Mouse (Mus musculus) Muller cell, postnatal 12 days (primary cell): ENCODE data around the gene Tspan5.
A peak's percentile ranks its signal among the peaks of the same experiment; 100 is the strongest.

ENCODE experiments used
- DNase-seq: peaks from one replicate; pipeline ENCODE4 v3.0.0-alpha.2; 2015; ENCODE audit errors: inconsistent ontology term

The Tspan5 gene

DNA sequence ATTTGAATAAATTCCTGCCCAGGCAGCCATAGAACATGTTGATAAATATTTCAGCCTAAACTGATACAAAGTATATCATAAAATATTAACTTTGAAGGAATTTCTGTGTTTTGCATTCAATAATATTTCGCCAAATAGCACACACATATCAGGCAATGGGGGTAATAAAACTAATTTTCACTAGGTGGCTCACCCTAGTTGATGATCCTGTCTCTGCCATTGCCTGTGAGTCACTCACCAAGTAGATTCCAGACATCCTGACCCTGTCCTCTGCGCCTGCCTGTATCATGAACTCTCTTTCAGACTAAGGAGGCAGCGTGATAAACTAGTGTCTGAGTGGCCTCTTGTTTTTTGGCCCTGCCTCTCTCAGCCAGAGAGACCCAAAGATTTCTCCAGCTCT is 105.8 kb downstream of the Tspan5 start:
- DNase-seq: no peak

DNA sequence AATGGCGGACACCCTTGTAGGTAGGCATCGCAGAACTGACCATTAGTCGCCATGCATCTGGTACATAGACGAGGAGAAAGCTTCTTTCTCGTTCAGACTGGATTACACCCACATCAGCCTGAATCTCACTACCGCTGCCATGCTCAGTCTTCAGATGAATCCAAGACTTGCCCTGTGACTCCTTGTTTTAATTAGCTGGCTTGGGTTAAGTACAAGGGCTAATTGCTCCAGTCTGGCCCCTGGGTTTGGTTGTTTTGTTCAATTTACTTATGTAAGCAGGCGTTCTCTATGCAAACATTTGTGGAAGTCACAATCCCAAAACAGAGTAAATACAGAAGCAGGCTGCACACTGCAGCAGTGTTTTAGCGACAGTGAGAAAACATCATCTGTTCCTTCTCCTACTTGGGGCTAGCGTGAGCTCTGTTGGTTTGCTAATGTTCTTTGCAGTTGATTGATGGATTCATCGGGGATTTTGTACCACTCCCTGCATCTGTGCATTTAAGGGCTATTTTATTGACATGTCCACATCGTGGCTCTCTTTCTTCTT is 107.8 kb downstream of the Tspan5 start:
- no peak for DNase-seq

DNA sequence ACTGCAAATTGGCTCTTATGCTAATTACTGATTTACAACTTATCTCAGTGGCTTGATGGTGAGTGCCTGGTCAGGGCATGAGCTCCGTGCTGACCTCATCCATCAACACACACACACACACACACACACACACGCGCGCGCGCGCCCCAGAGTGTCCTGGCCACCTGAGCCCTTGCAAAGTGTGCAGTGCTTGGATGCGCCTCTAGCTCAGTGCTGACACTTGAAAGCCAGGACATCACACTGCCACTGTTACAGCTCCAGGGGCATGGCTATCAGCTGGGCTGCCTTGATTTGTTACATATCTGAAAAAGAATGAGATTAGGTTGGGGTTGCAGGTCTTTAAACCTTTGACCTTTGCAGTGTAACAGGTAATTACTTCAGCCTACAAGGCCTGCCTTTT is 109.9 kb downstream of the Tspan5 start:
- DNase-seq: no peak

- no peak for DNase-seq
Observed at GRCm38 (mm10) chr3:138852982-138853689, 111.1 kb downstream of the Tspan5 start.

DNA sequence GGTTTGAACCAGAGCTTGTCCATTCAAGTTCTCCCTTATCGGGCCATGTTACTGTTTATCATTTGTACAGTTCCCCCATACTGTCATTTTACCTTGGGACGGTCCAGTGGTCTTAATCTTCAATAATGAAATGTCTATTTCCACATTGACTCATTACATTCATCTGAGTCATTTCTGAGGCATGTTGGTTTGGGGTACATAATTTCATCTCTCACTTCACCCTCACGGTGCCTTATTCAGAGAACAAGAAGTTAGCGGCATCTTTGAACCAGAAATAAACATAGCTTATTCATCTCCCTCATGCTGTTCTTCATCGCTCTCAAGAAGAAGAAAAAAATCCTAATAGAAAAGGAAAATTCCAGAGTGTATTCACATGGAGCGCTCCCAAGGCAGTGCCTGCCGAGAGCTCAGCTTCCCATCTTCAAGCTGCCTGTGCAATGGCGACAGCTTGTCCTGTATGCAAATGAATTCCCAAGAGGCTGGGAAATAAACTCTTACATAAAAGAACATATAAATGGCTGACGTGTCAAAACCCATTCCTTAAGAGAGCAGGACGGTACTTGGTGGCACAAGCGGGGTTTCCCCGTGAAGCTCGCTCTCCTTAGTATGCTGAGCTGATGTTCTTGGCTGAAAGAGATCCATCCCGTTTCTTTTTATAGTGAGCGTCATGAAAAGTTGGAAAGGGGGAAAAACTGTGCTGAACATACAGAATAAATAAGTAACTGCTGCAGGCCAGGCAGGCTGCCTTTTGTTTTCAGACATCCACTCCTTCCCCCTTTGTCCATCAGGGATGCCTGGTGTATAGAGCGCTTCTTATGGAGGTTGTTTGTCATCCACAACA is 112.2 kb downstream of the Tspan5 start:
- DNase-seq: peak; percentile 70

DNA sequence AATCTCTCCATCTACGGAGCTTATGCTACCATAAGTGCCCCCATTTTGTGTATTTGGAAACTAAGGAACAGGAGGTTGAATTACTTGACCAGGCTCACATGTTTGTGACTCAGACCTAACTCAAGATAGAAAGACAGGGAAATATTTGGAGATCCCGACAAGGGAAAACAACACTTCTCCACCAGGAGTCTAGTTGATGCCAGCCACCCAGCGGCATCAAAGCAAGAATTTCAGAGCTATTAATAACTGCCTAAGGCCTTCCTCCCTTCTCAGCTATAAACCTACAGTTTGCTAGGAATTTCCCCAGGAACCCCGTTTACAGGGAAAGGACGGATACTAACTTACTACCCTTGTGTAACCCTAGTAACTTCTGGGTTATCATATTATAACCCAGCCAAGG is 113.4 kb downstream of the Tspan5 start:
- DNase-seq: no peak

GRCm38 (mm10) chr3:138856946-138857345 is 115.0 kb downstream of the Tspan5 start:
- no peak for DNase-seq

- no peak for DNase-seq
Observed at GRCm38 (mm10) chr3:138857805-138858546, 116.0 kb downstream of the Tspan5 start.

DNA sequence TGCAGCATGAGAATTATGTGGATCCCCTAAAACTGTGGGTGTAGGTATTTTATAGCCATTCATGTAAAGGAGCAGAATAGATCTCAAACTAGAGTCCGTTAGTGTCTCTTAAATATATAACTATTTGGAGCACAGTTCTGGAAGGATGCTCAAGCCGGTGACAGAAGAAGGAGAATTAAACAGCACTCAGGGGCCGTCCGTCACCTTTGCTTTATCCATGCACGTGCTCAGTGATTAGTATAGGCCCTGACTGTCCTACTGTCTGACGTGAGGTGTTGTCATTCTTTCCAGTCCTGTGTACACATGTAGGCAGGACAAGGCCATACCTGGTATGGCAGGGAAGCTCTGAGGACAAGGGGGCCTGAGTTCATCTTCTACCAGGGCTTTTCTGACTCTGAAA is 116.7 kb downstream of the Tspan5 start:
- no peak for DNase-seq

GRCm38 (mm10) chr3:138859166-138859565 is 117.2 kb downstream of the Tspan5 start:
- no peak for DNase-seq

GRCm38 (mm10) chr3:138859666-138860065 is 117.7 kb downstream of the Tspan5 start:
- DNase-seq: peak; percentile 40

GRCm38 (mm10) chr3:138860257-138860760 is 118.3 kb downstream of the Tspan5 start:
- no peak for DNase-seq

GRCm38 (mm10) chr3:138861032-138861431 is 119.0 kb downstream of the Tspan5 start:
- no peak for DNase-seq

- no peak for DNase-seq
Observed at GRCm38 (mm10) chr3:138861589-138861988, 119.6 kb downstream of the Tspan5 start.

GRCm38 (mm10) chr3:138864166-138864648 is 122.2 kb downstream of the Tspan5 start:
- no peak for DNase-seq

DNA sequence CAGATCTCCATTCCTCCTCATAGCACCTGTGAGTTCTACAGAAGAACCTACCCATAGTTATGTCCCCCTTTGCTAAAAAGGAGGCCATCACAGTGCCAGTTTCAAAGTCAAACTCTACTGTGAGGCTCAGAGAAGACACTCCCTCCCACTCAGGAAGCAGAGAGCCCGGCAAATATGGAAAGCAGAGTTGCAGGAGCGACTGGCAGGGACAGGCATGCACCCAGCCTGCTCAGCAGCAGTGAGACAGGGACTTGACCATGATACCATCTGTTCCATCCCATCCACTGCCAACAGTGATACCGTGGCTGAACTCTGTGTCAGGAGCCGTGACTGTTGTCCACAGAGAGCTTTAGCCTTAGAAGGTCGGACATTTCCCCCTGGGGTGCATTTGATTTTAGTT is 123.3 kb downstream of the Tspan5 start:
- no peak for DNase-seq

GRCm38 (mm10) chr3:138867149-138867848 is 125.3 kb downstream of the Tspan5 start:
- no peak for DNase-seq

GRCm38 (mm10) chr3:138868409-138868808 is 126.4 kb downstream of the Tspan5 start:
- DNase-seq: no peak

DNA sequence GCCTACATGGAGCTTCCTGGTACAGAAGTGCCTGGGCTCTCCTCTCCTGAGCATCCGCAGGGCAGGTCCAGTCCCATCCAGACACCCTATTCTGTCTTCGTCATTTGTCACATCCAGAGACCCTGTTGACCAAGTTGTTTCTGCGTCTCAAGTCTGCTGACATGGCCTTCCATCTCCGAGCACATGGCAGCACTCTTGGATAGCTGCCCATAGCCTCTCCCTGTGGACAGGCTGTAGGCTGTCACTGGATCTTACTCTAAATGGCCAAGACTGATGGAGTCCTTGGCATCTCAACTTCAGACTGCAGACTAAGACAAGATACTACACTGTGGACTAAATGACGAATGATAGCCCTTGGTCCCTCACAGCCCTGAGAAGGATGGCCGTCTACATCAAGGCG is 133.3 kb downstream of the Tspan5 start:
- no peak for DNase-seq

DNA sequence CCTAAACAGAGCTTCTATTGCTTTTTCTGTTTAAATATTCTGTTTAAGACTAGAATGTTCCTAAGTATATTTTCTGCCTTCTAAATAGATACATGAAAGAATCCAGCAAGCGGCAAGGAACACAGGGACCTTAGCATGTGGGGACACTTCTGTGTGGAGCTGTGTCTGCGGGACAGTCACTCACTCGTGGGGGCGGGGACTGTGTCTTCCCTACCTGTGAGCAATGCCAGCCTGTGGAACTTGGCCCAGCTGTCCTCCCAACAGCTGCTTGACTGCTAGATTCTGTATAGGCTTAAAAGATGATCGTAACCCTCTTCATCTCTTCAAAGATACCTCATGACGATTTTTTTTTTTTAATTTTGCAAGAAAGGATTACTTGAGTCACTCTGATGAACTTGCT is 133.9 kb downstream of the Tspan5 start:
- DNase-seq: no peak

DNA sequence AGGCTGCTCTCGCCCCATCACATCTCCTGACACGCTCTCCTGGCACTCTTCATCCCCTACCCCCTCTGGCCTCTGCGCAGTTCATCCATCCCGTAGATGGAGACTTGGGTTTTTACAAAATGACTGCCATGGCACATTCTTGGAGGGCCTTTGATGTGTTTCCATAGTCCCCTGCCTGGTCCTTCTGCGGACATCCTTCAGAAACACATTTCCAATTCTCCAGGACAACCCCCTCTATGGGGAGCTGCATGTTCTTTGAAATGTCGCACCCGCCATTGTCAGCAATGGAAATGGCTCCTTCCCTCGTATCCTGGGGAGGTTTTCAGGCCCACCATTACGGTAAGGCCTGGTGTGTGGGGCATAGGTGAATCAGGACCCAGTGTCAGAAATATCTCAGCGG is 134.4 kb downstream of the Tspan5 start:
- no peak for DNase-seq
